Mouse (Mus musculus): ENCODE measurements around the gene Snrpb.
A peak's percentile ranks its signal among the peaks of the same experiment; 100 is the strongest.

Snrpb gene

GRCm38 (mm10) chr2:130143011-130143410 lies 36.2 kb downstream of the Snrpb start:
- no peak for DNase-seq (ENCODE audit: low spot score)

GRCm38 (mm10) chr2:130129687-130130086 lies 49.5 kb downstream of the Snrpb start:
- no peak for DNase-seq (ENCODE audit: low spot score)

- DNase-seq (ENCODE audit: low spot score): no peak
Measured at GRCm38 (mm10) chr2:130126073-130126472, 53.1 kb downstream of the Snrpb start.

GRCm38 (mm10) chr2:130125279-130126059 lies 53.7 kb downstream of the Snrpb start:
- peak; percentile 32 for DNase-seq (ENCODE audit: low spot score)

Data from embryo, embryonic 10 days (tissue).